Mouse (Mus musculus) liver, embryonic 12.5 days (tissue): Measurements from ENCODE around the gene Eef1e1. TPM values are rescaled to one million over a fixed set of nuclear protein-coding genes. Genes with fewer than 3 reads are reported as not detected.
"Not testable (repeated sequence)": the region's sequence is repeated elsewhere in the genome, so short reads cannot be mapped to it uniquely, and the experiment has no call there.

Experiments
- ATAC-seq: fragments of 200-750 bp; cut with Nextera tagmentation; 2 replicates; pipeline ENCODE4 v1.8.0; 2017; ENCODE audit warnings: moderate number of reproducible peaks, mild to moderate bottlenecking, moderate library complexity
- H3K27ac ChIP-seq: fragments of 300-500 bp; sonication (generic); 2 replicates; pipeline ENCODE4 v1.5.1; 2016; ENCODE audit warnings: mild to moderate bottlenecking
- H3K27me3 ChIP-seq: fragments of 300-500 bp; sonication (generic); replicated peaks from 2 replicates; pipeline ENCODE4 v1.6.1; 2016; ENCODE audit warnings: mild to moderate bottlenecking, moderate library complexity
- H3K36me3 ChIP-seq: fragments of 300-500 bp; sonication (generic); 2 replicates; pipeline ENCODE4 v1.6.1; 2016; ENCODE audit warnings: mild to moderate bottlenecking, moderate library complexity
- H3K4me1 ChIP-seq: fragments of 300-500 bp; sonication (generic); 2 replicates; pipeline ENCODE4 v1.6.1; 2016
- H3K4me2 ChIP-seq: fragments of 300-500 bp; sonication (generic); 2 replicates; pipeline ENCODE4 v1.6.1; 2016; ENCODE audit warnings: mild to moderate bottlenecking, moderate library complexity
- H3K4me3 ChIP-seq: fragments of 300-500 bp; sonication (generic); 2 replicates; pipeline ENCODE4 v1.5.1; 2016; ENCODE audit warnings: mild to moderate bottlenecking, moderate library complexity
- H3K9ac ChIP-seq: fragments of 300-500 bp; sonication (generic); 2 replicates; pipeline ENCODE4 v1.6.1; 2016; ENCODE audit warnings: mild to moderate bottlenecking, moderate library complexity
- H3K9me3 ChIP-seq: fragments of 300-500 bp; sonication (generic); replicated peaks from 2 replicates; pipeline ENCODE4 v1.6.1; 2016; ENCODE audit warnings: mild to moderate bottlenecking, moderate library complexity
- WGBS: fragments of 180-500 bp; shearing (Covaris S2); methylation state at CpG from one replicate; pipeline ENCODE4 v1.1.7; 2016; ENCODE audit not compliant: insufficient replicate concordance; 5-methylcytosine and 5-hydroxymethylcytosine counted together
- polyA plus RNA-seq: library from polyadenylated mRNA; unstranded; fragments of >200 nt; fragmentation: Nextera tagmentation; extraction: Ambion mirVana; gene quantifications from 2 replicates; pipeline ENCODE4 v1.2.1, GENCODE M21; 2016

The Eef1e1 gene
- polyA plus RNA-seq, 1 experiment from 2014 or later = 62.2 TPM

DNA sequence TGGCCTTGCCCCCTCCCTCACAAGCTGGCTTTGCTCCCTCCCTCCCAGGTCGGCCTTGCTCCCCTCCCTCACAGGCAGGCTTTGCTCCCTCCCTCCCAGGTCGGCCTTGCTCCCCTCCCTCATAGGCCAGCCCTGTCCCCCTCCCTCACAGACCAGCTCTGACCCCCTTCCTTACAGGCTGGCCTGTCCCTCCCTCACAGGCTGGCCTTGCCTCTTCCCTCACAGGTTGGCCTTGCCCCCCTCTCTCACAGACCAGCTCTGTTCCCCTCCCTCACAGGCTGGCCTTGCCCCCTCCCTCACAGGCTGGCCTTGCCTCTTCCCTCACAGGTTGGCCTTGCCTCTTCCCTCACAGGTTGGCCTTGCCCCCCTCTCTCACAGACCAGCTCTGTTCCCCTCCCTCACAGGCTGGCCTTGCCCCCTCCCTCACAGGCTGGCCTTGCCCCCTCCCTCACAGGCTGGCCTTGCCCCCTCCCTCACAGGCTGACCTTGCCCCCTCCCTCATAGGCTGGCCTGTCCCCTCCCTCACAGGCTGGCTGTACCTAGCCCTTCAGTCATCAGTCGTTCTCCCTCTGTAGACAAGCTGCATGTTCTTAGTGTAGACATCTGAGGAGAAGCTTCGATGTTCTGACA lies 40.7 kb downstream of the Eef1e1 start:
- not testable (repeated sequence) for H3K27me3 ChIP-seq, ATAC-seq, H3K9ac ChIP-seq, H3K4me2 ChIP-seq, H3K9me3 ChIP-seq, H3K4me3 ChIP-seq, H3K27ac ChIP-seq
- Histone ChIP-seq H3K4me1 (peaks cover 49% of the 10 kb centered on the region), H3K36me3 (peaks cover 29% of the 10 kb centered on the region)
- WGBS = 54% methylated on average over 4 of the region's 4 CpGs

DNA sequence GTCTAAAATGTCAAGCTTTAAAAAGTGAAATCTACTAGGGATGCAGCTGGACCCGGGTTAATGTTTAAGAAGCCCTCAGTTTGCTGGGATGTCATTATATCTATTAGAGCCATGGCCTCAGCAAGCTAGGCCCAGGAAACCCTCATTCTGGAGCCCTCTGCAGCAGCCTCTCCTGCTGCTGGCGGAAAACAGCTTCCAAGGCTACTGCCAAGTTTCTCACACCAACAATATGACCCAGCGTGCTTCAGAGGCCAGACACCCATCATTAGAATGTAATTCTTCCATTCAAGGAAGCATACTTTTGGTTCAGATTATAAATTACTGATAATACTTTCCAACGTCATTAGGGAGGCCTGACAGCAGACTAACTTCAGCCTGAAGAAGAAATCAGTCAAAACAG lies 42.0 kb downstream of the Eef1e1 start:
- Histone ChIP-seq H3K27ac (peak overlapping the region; percentile 43), H3K9me3 (no peaks in the 10 kb centered on the region), H3K9ac (no peak overlapping the region), H3K36me3 (peaks cover 37% of the 10 kb centered on the region), H3K4me1 (peaks cover 54% of the 10 kb centered on the region), H3K4me2 (no peak overlapping the region), H3K4me3 (no peak overlapping the region), H3K27me3 (no peaks in the 10 kb centered on the region)
- ATAC-seq = no peak
- WGBS = 57% methylated on average over 4 of the region's 4 CpGs

DNA sequence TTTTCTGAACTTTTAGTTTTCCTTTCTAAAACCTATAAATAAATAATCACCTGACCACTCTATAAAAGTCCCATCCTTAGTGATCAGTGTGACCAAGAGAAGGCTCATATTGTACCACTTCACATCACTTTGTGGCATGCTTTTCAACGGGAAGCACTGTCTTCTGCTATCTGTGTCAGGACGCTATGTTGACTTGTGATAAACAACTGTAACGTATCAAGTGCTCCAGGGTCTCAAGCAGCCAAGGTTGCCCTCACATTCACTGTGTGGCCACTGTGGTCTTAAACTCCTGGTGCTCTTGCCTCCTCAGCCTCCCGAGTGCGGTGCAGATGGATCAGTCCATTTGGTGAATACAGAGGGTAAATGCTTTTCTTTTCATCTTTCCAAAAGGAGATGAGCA lies 43.2 kb downstream of the Eef1e1 start:
- H3K9me3 ChIP-seq = no peaks in the 10 kb centered on the region
- 23% methylated on average over 5 of the region's 5 CpGs for WGBS
- H3K4me3 ChIP-seq = no peak overlapping the region
- peak overlapping the region; percentile 43; the same call in 1 of the 2 replicates for H3K27ac ChIP-seq
- peak overlapping the region; percentile 25 for H3K9ac ChIP-seq
- H3K4me2 ChIP-seq = peak overlapping the region; percentile 18; the same call in 1 of the 2 replicates
- peaks cover 34% of the 10 kb centered on the region for H3K36me3 ChIP-seq
- peak; percentile 75 for ATAC-seq
- H3K4me1 ChIP-seq = peaks cover 54% of the 10 kb centered on the region
- no peaks in the 10 kb centered on the region for H3K27me3 ChIP-seq

DNA sequence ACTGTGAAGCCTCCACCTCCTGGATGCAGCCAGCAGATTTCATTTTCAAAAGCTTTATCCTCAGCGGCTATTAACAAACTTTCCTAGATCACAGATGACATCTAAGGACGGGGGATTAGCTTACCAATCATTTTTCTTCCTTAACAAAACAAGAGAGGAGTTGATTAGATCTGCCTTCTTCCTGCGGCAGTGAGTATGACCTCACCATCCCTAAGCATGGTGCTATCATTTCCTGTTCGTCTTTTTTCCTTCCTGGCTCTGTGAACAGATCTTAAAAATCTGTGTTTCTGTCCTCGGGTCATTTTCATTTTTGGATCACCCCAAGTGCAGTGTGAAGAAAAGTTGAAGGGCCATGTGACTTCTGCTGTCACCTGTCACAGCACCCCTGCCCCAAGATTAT lies 44.6 kb downstream of the Eef1e1 start:
- peaks cover 40% of the 10 kb centered on the region for H3K36me3 ChIP-seq
- peak overlapping the region; percentile 25 for H3K9ac ChIP-seq
- no peak overlapping the region for H3K4me3 ChIP-seq
- WGBS = 29% methylated on average over 5 of the region's 5 CpGs
- H3K4me2 ChIP-seq = peak overlapping the region; percentile 44
- no peaks in the 10 kb centered on the region for H3K27me3 ChIP-seq
- peaks cover 54% of the 10 kb centered on the region for H3K4me1 ChIP-seq
- no peaks in the 10 kb centered on the region for H3K9me3 ChIP-seq
- ATAC-seq = no peak
- H3K27ac ChIP-seq = peak overlapping the region; percentile 30

DNA sequence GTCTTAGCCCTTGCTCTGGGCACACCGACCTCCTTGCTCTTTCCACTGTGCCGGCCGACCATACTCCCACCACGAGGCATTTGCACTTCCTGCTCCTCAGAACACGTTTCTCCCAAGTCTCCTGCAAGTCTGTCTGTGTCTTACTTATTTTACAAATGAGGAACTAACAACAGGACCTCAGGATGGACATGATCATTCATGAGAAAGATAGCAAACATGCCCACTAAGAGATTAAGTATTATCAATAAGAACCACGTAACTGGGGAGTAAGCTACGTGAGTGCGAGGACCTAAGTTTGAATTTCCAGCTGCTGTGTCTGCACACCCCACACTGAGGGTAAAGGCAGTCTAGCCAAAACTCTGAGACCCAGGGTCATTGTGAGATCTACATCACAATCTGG lies 45.3 kb downstream of the Eef1e1 start:
- H3K27ac ChIP-seq = peak overlapping the region; percentile 59
- WGBS = 23% methylated on average over 8 of the region's 8 CpGs
- no peak overlapping the region for H3K4me3 ChIP-seq
- no peaks in the 10 kb centered on the region for H3K9me3 ChIP-seq
- peaks cover 33% of the 10 kb centered on the region for H3K36me3 ChIP-seq
- ATAC-seq = peak; percentile 44; the same call in 1 of the 2 replicates
- peak overlapping the region; percentile 25 for H3K9ac ChIP-seq
- H3K4me2 ChIP-seq = peak overlapping the region; percentile 44
- peaks cover 54% of the 10 kb centered on the region for H3K4me1 ChIP-seq
- H3K27me3 ChIP-seq = no peaks in the 10 kb centered on the region

DNA sequence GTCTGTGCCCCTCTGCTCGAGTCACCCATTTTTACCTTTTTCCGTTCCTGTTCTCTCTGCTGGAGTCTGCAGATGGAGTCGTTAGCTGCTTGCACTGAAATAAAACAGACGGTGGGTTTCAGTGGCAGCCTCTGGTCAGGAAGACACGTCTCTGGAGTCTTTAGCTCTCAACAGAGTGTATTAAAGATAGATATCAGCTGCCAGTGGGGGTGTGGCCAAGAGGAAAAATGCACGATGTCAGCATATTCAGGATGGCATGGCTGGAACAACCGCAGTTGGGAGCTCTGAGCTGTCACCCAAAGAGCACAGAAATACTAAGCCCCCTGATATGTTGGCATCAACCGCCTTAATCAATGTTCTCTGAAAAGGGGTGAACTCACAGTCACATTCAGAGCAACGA lies 46.2 kb downstream of the Eef1e1 start:
- ATAC-seq = no peak
- peaks cover 50% of the 10 kb centered on the region for H3K4me1 ChIP-seq
- no peak overlapping the region for H3K27ac ChIP-seq
- no peak overlapping the region for H3K4me3 ChIP-seq
- no peaks in the 10 kb centered on the region for H3K27me3 ChIP-seq
- H3K4me2 ChIP-seq = no peak overlapping the region
- peaks cover 31% of the 10 kb centered on the region for H3K36me3 ChIP-seq
- WGBS = 80% methylated on average over 9 of the region's 9 CpGs
- no peaks in the 10 kb centered on the region for H3K9me3 ChIP-seq
- no peak overlapping the region for H3K9ac ChIP-seq

DNA sequence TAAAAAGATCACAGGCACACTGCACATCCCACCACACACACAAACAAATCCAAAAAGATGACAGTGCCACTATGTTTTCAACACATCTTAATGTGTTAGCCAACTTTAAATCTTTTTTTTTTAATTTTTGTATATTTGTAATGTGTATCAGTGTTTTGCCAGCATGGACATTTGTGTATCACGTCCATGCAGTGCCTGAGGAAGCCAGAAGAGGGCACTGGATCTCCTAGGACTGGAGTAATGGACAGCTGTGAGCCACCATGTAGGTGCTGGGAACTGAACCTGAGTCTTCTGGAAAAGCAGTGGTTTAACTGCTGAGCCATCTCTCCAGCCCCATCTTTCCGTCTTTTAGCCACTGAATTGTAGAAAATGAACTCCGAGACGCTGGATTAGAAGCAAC lies 46.7 kb downstream of the Eef1e1 start:
- WGBS = 91% methylated on average over 4 of the region's 4 CpGs
- no peak for ATAC-seq
- Histone ChIP-seq H3K27me3 (no peaks in the 10 kb centered on the region), H3K36me3 (peaks cover 31% of the 10 kb centered on the region), H3K4me2 (no peak overlapping the region), H3K27ac (no peak overlapping the region), H3K9ac (no peak overlapping the region), H3K9me3 (no peaks in the 10 kb centered on the region), H3K4me1 (peaks cover 50% of the 10 kb centered on the region), H3K4me3 (no peak overlapping the region)

DNA sequence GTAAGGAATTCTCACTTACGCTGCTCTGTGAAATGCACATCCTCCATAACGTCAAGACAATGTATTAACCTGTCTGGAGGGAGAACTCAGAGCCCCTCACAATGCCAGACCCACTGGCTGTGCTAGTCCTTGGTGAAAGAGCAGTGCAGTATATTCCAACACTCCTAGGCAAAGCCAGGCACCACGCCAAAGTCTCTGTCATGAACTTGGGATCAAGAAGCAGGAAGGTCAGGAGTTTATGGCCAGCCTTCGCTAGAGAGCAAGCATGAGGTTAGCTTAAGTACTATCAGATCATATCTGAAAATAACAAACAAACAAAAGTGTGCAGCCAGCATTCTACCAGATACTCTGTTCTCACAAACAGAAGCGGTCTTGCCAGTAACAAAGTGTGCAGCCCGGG lies 48.5 kb downstream of the Eef1e1 start:
- Histone ChIP-seq H3K27ac (no peak overlapping the region), H3K27me3 (no peaks in the 10 kb centered on the region), H3K36me3 (peaks cover 31% of the 10 kb centered on the region), H3K4me2 (no peak overlapping the region), H3K4me1 (peaks cover 48% of the 10 kb centered on the region), H3K9me3 (no peaks in the 10 kb centered on the region), H3K4me3 (no peak overlapping the region), H3K9ac (no peak overlapping the region)
- 77% methylated on average over 6 of the region's 6 CpGs for WGBS
- no peak for ATAC-seq

DNA sequence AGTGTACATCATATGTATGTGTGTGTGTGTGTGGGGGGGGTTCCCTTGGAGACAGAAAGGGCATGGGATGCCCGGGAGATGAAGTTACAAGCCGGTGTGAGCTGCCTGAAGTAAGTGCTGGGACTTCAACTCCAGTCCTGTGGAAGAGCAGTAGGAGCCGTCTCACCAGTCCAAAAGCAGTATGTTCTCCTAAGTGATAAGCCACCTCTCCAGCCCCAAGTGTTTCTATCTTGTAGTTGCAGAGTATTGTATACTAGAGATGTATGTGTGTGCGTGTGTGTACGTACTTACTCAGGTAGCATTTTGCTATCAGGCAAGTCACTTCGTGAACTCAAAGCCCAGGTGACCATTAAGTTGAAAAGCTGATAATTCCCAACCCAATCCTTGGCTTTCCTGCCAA lies 51.7 kb downstream of the Eef1e1 start:
- peak; percentile 70; the same call in 1 of the 2 replicates for ATAC-seq
- Histone ChIP-seq H3K4me3 (no peak overlapping the region), H3K9me3 (no peaks in the 10 kb centered on the region), H3K27me3 (no peaks in the 10 kb centered on the region), H3K36me3 (peaks cover 30% of the 10 kb centered on the region), H3K4me1 (peaks cover 21% of the 10 kb centered on the region), H3K27ac (no peak overlapping the region), H3K9ac (no peak overlapping the region), H3K4me2 (no peak overlapping the region)
- WGBS = 65% methylated on average over 6 of the region's 6 CpGs

DNA sequence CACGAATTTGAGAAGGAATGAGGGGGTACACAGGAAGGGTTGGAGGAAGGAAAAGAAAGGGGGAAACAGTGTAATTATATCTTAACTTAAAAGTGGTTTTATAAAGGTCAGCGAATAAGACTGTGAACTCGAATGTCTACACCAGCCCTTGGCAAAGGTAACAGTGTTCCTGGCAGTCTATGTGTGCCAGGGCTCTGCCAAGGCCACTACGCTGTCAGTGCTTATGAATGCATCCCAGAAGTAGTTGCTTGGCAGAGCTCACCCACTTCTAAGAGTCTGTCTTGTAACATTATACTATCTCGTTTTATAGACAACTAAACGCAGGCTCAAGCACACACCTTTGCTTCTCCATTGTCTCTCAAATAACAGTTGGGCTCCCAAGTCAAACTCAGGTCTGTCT lies 53.5 kb downstream of the Eef1e1 start:
- Histone ChIP-seq H3K9ac (no peak overlapping the region), H3K9me3 (no peaks in the 10 kb centered on the region), H3K4me2 (no peak overlapping the region), H3K36me3 (peaks cover 20% of the 10 kb centered on the region), H3K4me3 (no peak overlapping the region), H3K27ac (no peak overlapping the region), H3K4me1 (peaks cover 27% of the 10 kb centered on the region), H3K27me3 (no peaks in the 10 kb centered on the region)
- WGBS = 78% methylated on average over 6 of the region's 6 CpGs
- ATAC-seq = no peak

DNA sequence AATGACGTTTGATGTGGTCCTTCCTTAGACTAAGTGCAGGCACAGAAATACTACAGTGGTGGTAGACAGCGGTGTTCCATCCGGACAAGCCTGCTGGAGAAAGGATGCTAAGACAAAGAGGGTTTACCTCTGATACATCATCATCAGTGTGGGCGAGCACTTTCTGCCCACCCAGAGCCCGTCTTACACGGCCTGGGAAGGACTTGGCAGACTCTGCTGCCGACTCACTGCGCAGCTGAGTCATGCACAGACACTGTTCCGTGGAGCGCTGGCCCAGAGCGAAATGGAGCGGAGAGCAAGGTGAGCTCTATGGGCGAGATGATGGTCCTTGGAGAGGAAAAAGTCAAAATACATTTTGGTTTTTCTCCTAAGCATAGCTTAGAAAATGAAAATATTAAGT lies 55.9 kb downstream of the Eef1e1 start:
- Histone ChIP-seq H3K4me2 (no peak overlapping the region), H3K9me3 (no peaks in the 10 kb centered on the region), H3K4me3 (no peak overlapping the region), H3K9ac (no peak overlapping the region), H3K4me1 (peaks cover 28% of the 10 kb centered on the region), H3K27me3 (no peaks in the 10 kb centered on the region), H3K27ac (no peak overlapping the region), H3K36me3 (peaks cover 26% of the 10 kb centered on the region)
- WGBS = 85% methylated on average over 13 of the region's 13 CpGs
- no peak for ATAC-seq

DNA sequence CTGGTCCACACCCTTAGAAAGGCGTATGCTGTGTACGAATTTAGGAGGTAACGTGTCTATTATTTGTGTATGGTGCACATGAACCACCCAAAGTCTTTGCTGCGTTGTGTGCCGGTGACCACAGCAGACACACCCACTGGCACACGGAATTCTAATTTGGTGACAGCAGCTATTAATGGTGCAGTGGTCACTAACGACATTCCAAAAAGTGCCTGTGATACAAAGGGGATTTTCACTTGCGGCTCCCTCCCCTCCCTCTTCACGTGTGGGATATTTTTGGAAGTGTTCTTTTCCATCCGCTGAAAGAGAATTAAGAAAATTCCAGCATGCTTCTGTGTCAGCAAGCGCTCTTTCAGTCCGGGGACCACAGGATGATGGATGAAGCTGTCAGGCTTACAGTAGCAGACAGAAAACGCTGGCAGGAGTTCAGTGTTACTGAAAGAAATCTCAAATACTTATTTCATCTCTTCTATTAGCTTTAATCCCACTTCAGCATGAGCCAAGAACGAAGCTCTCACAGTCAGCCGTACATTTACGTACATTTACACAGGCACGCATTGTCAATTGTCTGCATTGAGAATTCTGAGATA lies 56.5 kb downstream of the Eef1e1 start:
- H3K27ac ChIP-seq = no peak overlapping the region
- peaks cover 25% of the 10 kb centered on the region for H3K4me1 ChIP-seq
- no peak overlapping the region for H3K4me3 ChIP-seq
- 79% methylated on average over 17 of the region's 17 CpGs for WGBS
- H3K4me2 ChIP-seq = no peak overlapping the region
- H3K36me3 ChIP-seq = peaks cover 26% of the 10 kb centered on the region
- ATAC-seq = no peak
- H3K27me3 ChIP-seq = no peaks in the 10 kb centered on the region
- no peak overlapping the region for H3K9ac ChIP-seq
- H3K9me3 ChIP-seq = no peaks in the 10 kb centered on the region
